Mouse (Mus musculus) brain, embryonic 14.5 days (tissue): ENCODE data around the gene Chst5. TPM values are rescaled to one million over a fixed set of nuclear protein-coding genes. Genes with fewer than 3 reads are reported as not detected.

Source experiments
- DNase-seq: peaks from one replicate; pipeline ENCODE4 v3.0.0-alpha.2; 2011; ENCODE audit warnings: low read depth
- CTCF ChIP-seq: fragments of 200-500 bp; IDR thresholded peaks from 2 replicates; pipeline ENCODE4 v1.5.1; 2012; ENCODE audit warnings: inconsistent platforms, mild to moderate bottlenecking, moderate library complexity, borderline replicate concordance; ENCODE audit not compliant: insufficient read depth, insufficient read length; ENCODE audit errors: extremely low read depth
- POLR2A ChIP-seq: fragments of 200-500 bp; IDR thresholded peaks from 2 replicates; pipeline ENCODE4 v1.6.1; 2012; ENCODE audit warnings: mild to moderate bottlenecking, inconsistent platforms, borderline replicate concordance; ENCODE audit not compliant: poor library complexity, insufficient read depth, insufficient read length, severe bottlenecking; ENCODE audit errors: extremely low read depth
- polyA plus RNA-seq: library from polyadenylated mRNA; depleted of rRNA; stranded (reverse); fragments of >200 nt; gene quantifications from 2 replicates; pipeline ENCODE4 v1.2.3, GENCODE M21; 2012

Gene Chst5
- polyA plus RNA-seq, 1 experiment, result 3.9 TPM

GRCm38 (mm10) chr8:111889931-111890910, 20.0 kb downstream of the Chst5 start:
- no peak for DNase-seq
- TF ChIP-seq CTCF (no peak), POLR2A (no peak)

GRCm38 (mm10) chr8:111888091-111888650, 22.1 kb downstream of the Chst5 start:
- peak; percentile 28 for DNase-seq
- no peak for TF ChIP-seq CTCF
- no peak for TF ChIP-seq POLR2A

GRCm38 (mm10) chr8:111887479-111887878, 22.8 kb downstream of the Chst5 start:
- TF ChIP-seq CTCF, result no peak
- TF ChIP-seq POLR2A, result no peak
- DNase-seq, result no peak

- TF ChIP-seq CTCF (no peak), POLR2A (no peak)
- DNase-seq, result no peak
Observed at GRCm38 (mm10) chr8:111883615-111884014, 26.6 kb downstream of the Chst5 start.

- DNase-seq, result peak; percentile 66
- TF ChIP-seq POLR2A (no peak), CTCF (peak; percentile 91)
Observed at GRCm38 (mm10) chr8:111881591-111881990, 28.7 kb downstream of the Chst5 start.

- no peak for DNase-seq
- no peak for TF ChIP-seq POLR2A
Observed at GRCm38 (mm10) chr8:111877711-111878110, 32.5 kb downstream of the Chst5 start.

GRCm38 (mm10) chr8:111876355-111876948, 33.8 kb downstream of the Chst5 start, which contains the start of gene Tmem170:
TSS of gene Tmem170 (minus strand) at chr8:111876750.
- peak; percentile 96 for TF ChIP-seq CTCF
- TF ChIP-seq POLR2A, result peak; percentile 46; the same call in 1 of the 2 replicates
- peak; percentile 98 for DNase-seq

- TF ChIP-seq CTCF (no peak), POLR2A (no peak)
- DNase-seq, result no peak
Observed at GRCm38 (mm10) chr8:111875758-111876157, 34.5 kb downstream of the Chst5 start.

- no peak for DNase-seq
- no peak for TF ChIP-seq POLR2A
- no peak for TF ChIP-seq CTCF
Observed at GRCm38 (mm10) chr8:111871278-111871677, 39.0 kb downstream of the Chst5 start.

GRCm38 (mm10) chr8:111870379-111870778, 39.9 kb downstream of the Chst5 start:
- no peak for DNase-seq

GRCm38 (mm10) chr8:111868664-111869063, 41.6 kb downstream of the Chst5 start:
- no peak for TF ChIP-seq CTCF
- no peak for TF ChIP-seq POLR2A
- DNase-seq, result no peak

More at GRCm38 (mm10) chr8:111870379-111870778, 39.9 kb downstream of the Chst5 start:
- TF ChIP-seq POLR2A, result no peak
- TF ChIP-seq CTCF, result no peak
